Mouse (Mus musculus): ENCODE results near the gene Gnmt. TPM values are rescaled to one million over a fixed set of nuclear protein-coding genes. Genes with fewer than 3 reads are reported as not detected.

Gene Gnmt
- polyA plus RNA-seq, 1 experiment from 2014 or later: 1.2 TPM

DNA sequence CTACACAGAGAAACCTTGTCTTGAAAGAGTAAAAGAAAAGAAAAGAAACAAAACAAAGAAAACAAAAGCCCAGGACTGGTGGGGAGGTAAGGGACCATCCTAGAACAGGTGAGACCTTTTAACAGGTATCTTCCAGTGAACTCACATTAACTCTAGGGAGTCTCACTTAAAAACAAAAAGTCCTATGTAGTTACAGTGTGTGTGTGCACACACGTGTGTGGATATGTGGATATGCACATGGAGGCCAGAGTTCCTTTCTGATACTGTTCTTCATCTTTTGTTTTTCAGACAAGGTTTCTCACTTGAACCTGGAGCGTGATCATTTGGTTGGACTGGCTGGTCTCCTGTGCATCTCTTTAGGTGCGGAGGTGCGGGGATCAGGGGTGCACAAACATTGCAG lies 21.6 kb upstream of the Gnmt start:
- H3K9me3 ChIP-seq (ENCODE audit: control insufficient read depth, low read length): no peaks in the 10 kb centered on the region
- ATAC-seq (ENCODE audit: low read depth) (no peak), DNase-seq (ENCODE audit: low spot score) (no peak)
- no peaks in the 10 kb centered on the region for H3K27me3 ChIP-seq (replicated peaks; ENCODE audit: control insufficient read depth, insufficient read depth, low read length)
- H3K4me3 ChIP-seq (ENCODE audit: low read depth, low read length): peak overlapping the region; percentile 74
- peaks cover 9% of the 10 kb centered on the region; the same call in 1 of the 2 replicates for H3K4me1 ChIP-seq (ENCODE audit: control insufficient read depth, insufficient read depth, low read length)
- H3K36me3 ChIP-seq (ENCODE audit: control insufficient read depth, insufficient read depth, low read length): peaks cover 9% of the 10 kb centered on the region; the same call in 1 of the 2 replicates
- H3K27ac ChIP-seq (replicated peaks; ENCODE audit: low read depth, low read length): peak overlapping the region; percentile 77; the same call in 1 of the 2 replicates
- 92% methylated on average over 4 of the region's 4 CpGs for WGBS
- peak overlapping the region; percentile 80 for H3K4me2 ChIP-seq (ENCODE audit: low read depth, low read length)
- peak overlapping the region; percentile 78 for H3K9ac ChIP-seq (ENCODE audit: low read depth, low read length)

DNA sequence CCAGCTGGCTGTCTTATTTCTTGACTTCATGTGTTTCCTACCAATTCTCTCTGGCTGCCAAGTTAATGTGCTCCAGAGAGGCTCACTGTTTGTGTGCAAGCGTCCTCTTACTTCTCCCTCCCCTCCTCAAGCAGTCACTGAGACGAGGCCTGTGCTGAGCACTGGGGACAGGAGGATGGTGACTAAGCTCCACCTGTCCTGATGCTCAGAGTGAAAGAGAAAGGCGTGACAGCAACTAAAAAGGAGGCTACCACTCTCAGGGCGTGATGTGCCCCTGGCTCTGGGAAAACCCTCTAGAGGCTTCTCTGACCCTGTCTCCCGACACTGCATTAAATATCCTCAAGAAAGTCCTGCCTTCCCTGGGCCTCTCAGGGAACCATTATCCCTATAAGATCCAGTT lies 20.3 kb upstream of the Gnmt start:
- Histone ChIP-seq H3K9ac (ENCODE audit: low read depth, low read length) (no peak overlapping the region), H3K9me3 (ENCODE audit: control insufficient read depth, low read length) (no peaks in the 10 kb centered on the region), H3K27ac (replicated peaks; ENCODE audit: low read depth, low read length) (no peak overlapping the region), H3K27me3 (replicated peaks; ENCODE audit: control insufficient read depth, insufficient read depth, low read length) (no peaks in the 10 kb centered on the region), H3K36me3 (ENCODE audit: control insufficient read depth, insufficient read depth, low read length) (peaks cover 11% of the 10 kb centered on the region), H3K4me2 (ENCODE audit: low read depth, low read length) (no peak overlapping the region), H3K4me1 (ENCODE audit: control insufficient read depth, insufficient read depth, low read length) (peaks cover 9% of the 10 kb centered on the region; the same call in 1 of the 2 replicates), H3K4me3 (ENCODE audit: low read depth, low read length) (no peak overlapping the region)
- WGBS: 94% methylated on average over 5 of the region's 5 CpGs
- DNase-seq (ENCODE audit: low spot score) (no peak), ATAC-seq (ENCODE audit: low read depth) (no peak)

DNA sequence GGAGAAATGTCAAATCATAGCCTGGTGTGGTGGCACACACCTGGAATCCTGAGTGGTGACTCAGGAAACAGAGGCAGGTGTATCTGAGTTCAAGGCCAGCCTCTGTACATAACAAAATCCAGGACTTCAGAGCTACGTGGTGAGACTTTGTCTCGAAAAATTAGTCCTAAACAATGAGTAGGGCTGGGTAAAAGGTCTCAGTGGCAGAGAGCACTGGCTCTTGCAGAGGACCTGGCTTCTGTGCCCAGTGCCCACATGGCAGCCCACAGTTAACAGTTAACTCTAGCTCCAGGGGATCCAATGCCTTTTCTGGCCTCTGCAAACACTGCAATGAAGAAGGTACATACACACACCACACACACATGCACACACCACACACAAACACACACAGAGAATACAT lies 18.8 kb upstream of the Gnmt start:
- Histone ChIP-seq H3K4me3 (ENCODE audit: low read depth, low read length) (no peak overlapping the region), H3K27me3 (replicated peaks; ENCODE audit: control insufficient read depth, insufficient read depth, low read length) (no peaks in the 10 kb centered on the region), H3K27ac (replicated peaks; ENCODE audit: low read depth, low read length) (no peak overlapping the region), H3K4me2 (ENCODE audit: low read depth, low read length) (no peak overlapping the region), H3K4me1 (ENCODE audit: control insufficient read depth, insufficient read depth, low read length) (peaks cover 9% of the 10 kb centered on the region; the same call in 1 of the 2 replicates), H3K9me3 (ENCODE audit: control insufficient read depth, low read length) (no peaks in the 10 kb centered on the region), H3K36me3 (ENCODE audit: control insufficient read depth, insufficient read depth, low read length) (peaks cover 24% of the 10 kb centered on the region), H3K9ac (ENCODE audit: low read depth, low read length) (no peak overlapping the region)
- ATAC-seq (ENCODE audit: low read depth): no peak
- no peak for DNase-seq (ENCODE audit: low spot score)
- 96% methylated on average over 2 of the region's 2 CpGs for WGBS

DNA sequence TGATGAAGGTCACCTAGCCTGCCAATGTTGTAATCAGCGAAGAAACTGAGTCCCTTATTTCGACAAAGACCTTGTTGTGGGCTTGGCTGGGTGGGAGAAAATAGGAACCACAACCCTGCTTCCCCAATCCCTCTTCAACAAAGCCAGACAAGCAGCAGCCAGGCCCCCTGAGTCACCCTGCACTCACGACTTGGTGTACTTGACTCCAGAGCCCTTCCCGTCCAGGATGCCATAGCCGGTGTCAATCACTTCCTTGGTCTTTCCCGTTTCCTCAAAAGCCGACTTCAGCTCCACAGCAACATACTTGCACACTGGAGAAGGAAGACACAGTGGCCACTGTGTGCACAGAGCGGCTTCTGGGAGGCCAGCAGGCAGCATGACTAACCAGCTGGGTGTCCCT lies 18.3 kb upstream of the Gnmt start:
- H3K27ac ChIP-seq (replicated peaks; ENCODE audit: low read depth, low read length): no peak overlapping the region
- peaks cover 30% of the 10 kb centered on the region for H3K36me3 ChIP-seq (ENCODE audit: control insufficient read depth, insufficient read depth, low read length)
- DNase-seq (ENCODE audit: low spot score) (no peak), ATAC-seq (ENCODE audit: low read depth) (no peak)
- 83% methylated on average over 8 of the region's 8 CpGs for WGBS
- no peak overlapping the region for H3K4me2 ChIP-seq (ENCODE audit: low read depth, low read length)
- no peaks in the 10 kb centered on the region for H3K27me3 ChIP-seq (replicated peaks; ENCODE audit: control insufficient read depth, insufficient read depth, low read length)
- no peak overlapping the region for H3K9ac ChIP-seq (ENCODE audit: low read depth, low read length)
- no peak overlapping the region for H3K4me3 ChIP-seq (ENCODE audit: low read depth, low read length)
- peaks cover 5% of the 10 kb centered on the region; the same call in 1 of the 2 replicates for H3K4me1 ChIP-seq (ENCODE audit: control insufficient read depth, insufficient read depth, low read length)
- H3K9me3 ChIP-seq (ENCODE audit: control insufficient read depth, low read length): no peaks in the 10 kb centered on the region

DNA sequence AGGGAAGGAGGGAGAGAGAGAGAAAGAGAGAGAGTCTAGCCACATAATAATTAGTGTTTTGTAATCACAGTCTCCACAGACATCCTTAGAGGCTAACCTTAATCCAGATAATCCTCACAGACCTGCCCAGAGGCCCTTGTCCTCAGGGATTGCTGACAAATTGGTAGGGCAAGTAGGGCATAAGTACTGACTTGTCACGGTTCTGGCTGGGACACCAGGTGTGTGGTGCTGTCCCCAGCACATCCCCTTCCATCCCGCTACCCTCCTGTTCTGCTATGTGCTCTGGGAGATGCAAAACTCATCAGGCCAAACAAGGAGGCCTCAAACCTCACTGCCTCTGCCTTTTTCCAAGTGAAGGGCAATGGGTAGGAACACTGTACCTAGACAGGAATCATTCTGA lies 16.5 kb upstream of the Gnmt start:
- Histone ChIP-seq H3K4me2 (ENCODE audit: low read depth, low read length) (no peak overlapping the region), H3K9me3 (ENCODE audit: control insufficient read depth, low read length) (no peaks in the 10 kb centered on the region), H3K27me3 (replicated peaks; ENCODE audit: control insufficient read depth, insufficient read depth, low read length) (no peaks in the 10 kb centered on the region), H3K36me3 (ENCODE audit: control insufficient read depth, insufficient read depth, low read length) (peaks cover 31% of the 10 kb centered on the region), H3K9ac (ENCODE audit: low read depth, low read length) (no peak overlapping the region), H3K4me1 (ENCODE audit: control insufficient read depth, insufficient read depth, low read length) (no peaks in the 10 kb centered on the region), H3K4me3 (ENCODE audit: low read depth, low read length) (no peak overlapping the region), H3K27ac (replicated peaks; ENCODE audit: low read depth, low read length) (no peak overlapping the region)
- DNase-seq (ENCODE audit: low spot score) (no peak), ATAC-seq (ENCODE audit: low read depth) (no peak)
- WGBS: 90% methylated on average over 2 of the region's 2 CpGs

DNA sequence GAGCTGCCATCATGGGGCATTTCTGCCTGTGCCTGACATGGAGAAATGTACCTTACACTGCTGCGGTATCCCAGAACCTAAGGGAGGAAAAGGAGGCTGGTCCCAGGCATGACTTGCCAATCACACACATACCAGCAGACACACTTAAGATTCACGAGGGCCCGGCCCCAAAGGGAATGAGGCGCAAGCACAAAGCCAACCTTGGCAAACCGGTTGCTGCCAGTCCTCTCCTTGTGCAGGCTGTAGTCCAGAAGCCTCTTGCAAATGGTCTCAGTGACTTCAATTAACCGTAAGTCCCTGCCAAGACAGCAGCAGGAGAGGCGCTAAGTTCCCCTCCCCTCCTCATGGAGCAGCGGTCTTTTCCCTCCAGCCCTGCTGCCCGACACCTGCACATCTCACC lies 14.0 kb upstream of the Gnmt start:
- no peaks in the 10 kb centered on the region for H3K9me3 ChIP-seq (ENCODE audit: control insufficient read depth, low read length)
- H3K4me2 ChIP-seq (ENCODE audit: low read depth, low read length): no peak overlapping the region
- ATAC-seq (ENCODE audit: low read depth) (no peak), DNase-seq (ENCODE audit: low spot score) (no peak)
- H3K4me3 ChIP-seq (ENCODE audit: low read depth, low read length): no peak overlapping the region
- H3K4me1 ChIP-seq (ENCODE audit: control insufficient read depth, insufficient read depth, low read length): no peaks in the 10 kb centered on the region
- H3K27ac ChIP-seq (replicated peaks; ENCODE audit: low read depth, low read length): no peak overlapping the region
- H3K9ac ChIP-seq (ENCODE audit: low read depth, low read length): no peak overlapping the region
- peaks cover 31% of the 10 kb centered on the region for H3K36me3 ChIP-seq (ENCODE audit: control insufficient read depth, insufficient read depth, low read length)
- WGBS: 93% methylated on average over 9 of the region's 9 CpGs
- H3K27me3 ChIP-seq (replicated peaks; ENCODE audit: control insufficient read depth, insufficient read depth, low read length): no peaks in the 10 kb centered on the region

DNA sequence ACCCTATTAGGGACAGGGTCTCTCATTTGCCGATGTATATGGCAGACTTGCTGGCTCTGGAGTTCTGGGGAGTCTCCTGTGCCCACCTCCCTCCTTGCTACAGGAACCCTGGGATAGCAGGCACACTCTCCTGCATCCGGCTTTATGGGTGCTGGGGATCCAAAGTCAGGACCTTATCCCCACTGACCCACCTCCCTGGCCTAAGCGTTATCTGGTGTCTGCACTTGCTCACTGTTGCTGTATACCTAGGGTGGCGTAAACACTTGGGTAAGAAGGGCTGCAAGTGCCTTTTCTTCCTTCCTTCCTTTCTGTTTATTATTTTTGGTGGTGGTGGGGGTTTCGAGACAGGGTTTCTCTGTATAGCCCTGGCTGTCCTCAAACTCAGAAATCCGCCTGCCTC lies 12.3 kb upstream of the Gnmt start:
- no peak overlapping the region for H3K27ac ChIP-seq (replicated peaks; ENCODE audit: low read depth, low read length)
- DNase-seq (ENCODE audit: low spot score): no peak
- no peak overlapping the region for H3K9ac ChIP-seq (ENCODE audit: low read depth, low read length)
- H3K4me1 ChIP-seq (ENCODE audit: control insufficient read depth, insufficient read depth, low read length): no peaks in the 10 kb centered on the region
- peaks cover 39% of the 10 kb centered on the region for H3K36me3 ChIP-seq (ENCODE audit: control insufficient read depth, insufficient read depth, low read length)
- no peak overlapping the region for H3K4me2 ChIP-seq (ENCODE audit: low read depth, low read length)
- no peak for ATAC-seq (ENCODE audit: low read depth)
- 92% methylated on average over 6 of the region's 6 CpGs for WGBS
- no peaks in the 10 kb centered on the region for H3K9me3 ChIP-seq (ENCODE audit: control insufficient read depth, low read length)
- H3K27me3 ChIP-seq (replicated peaks; ENCODE audit: control insufficient read depth, insufficient read depth, low read length): no peaks in the 10 kb centered on the region
- no peak overlapping the region for H3K4me3 ChIP-seq (ENCODE audit: low read depth, low read length)

DNA sequence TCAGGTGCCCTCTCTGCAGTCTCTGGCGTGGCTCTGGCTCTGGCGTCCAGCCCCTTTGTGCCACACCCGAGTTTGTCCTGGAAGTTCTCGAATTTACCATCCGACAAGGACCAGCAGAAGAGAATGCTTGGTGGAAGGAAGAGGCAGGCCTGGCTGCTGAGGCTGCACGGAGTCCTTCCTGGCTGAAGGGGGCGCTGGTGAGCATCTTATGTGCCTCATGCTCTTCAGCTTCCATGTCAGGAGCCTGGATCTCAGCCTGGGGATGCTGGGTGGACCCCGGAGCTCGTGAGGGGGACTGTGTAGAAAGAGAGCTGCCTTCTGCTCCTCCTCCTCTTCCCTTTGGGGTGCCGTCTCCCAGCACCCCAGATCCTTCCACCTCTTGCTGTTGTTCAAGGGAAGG lies 7.2 kb upstream of the Gnmt start:
- WGBS: 78% methylated on average over 5 of the region's 10 CpGs
- Histone ChIP-seq H3K9me3 (ENCODE audit: control insufficient read depth, low read length) (no peaks in the 10 kb centered on the region), H3K4me3 (ENCODE audit: low read depth, low read length) (no peak overlapping the region), H3K4me1 (ENCODE audit: control insufficient read depth, insufficient read depth, low read length) (no peaks in the 10 kb centered on the region), H3K27ac (replicated peaks; ENCODE audit: low read depth, low read length) (no peak overlapping the region), H3K9ac (ENCODE audit: low read depth, low read length) (no peak overlapping the region), H3K4me2 (ENCODE audit: low read depth, low read length) (no peak overlapping the region), H3K27me3 (replicated peaks; ENCODE audit: control insufficient read depth, insufficient read depth, low read length) (no peaks in the 10 kb centered on the region), H3K36me3 (ENCODE audit: control insufficient read depth, insufficient read depth, low read length) (peaks cover 30% of the 10 kb centered on the region)
- no peak for DNase-seq (ENCODE audit: low spot score)
- no peak for ATAC-seq (ENCODE audit: low read depth)

DNA sequence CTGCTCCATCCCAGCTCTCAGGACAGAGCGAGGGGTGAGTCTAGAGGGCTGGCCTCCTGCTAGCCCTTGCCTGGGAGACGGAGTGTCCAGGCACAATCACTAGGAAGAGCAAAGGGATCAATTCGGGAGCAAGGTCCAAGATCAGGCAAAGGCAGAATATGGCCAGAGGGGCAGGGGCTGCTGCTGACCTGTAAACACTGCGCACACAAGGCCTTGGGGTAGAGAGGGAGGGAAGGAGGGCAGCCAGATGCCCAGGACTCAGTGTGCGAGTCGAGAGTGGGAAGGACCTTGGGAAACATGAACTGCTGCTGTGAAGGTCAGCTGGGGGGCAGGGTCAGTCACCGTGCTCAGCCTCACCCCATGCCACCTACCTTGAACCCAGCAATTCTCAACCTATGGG lies 6.3 kb upstream of the Gnmt start:
- Histone ChIP-seq H3K9ac (ENCODE audit: low read depth, low read length) (no peak overlapping the region), H3K4me3 (ENCODE audit: low read depth, low read length) (no peak overlapping the region), H3K27ac (replicated peaks; ENCODE audit: low read depth, low read length) (no peak overlapping the region), H3K4me2 (ENCODE audit: low read depth, low read length) (no peak overlapping the region), H3K9me3 (ENCODE audit: control insufficient read depth, low read length) (no peaks in the 10 kb centered on the region), H3K36me3 (ENCODE audit: control insufficient read depth, insufficient read depth, low read length) (peaks cover 30% of the 10 kb centered on the region), H3K4me1 (ENCODE audit: control insufficient read depth, insufficient read depth, low read length) (no peaks in the 10 kb centered on the region), H3K27me3 (replicated peaks; ENCODE audit: control insufficient read depth, insufficient read depth, low read length) (no peaks in the 10 kb centered on the region)
- ATAC-seq (ENCODE audit: low read depth) (no peak), DNase-seq (ENCODE audit: low spot score) (no peak)
- WGBS: 86% methylated on average over 7 of the region's 7 CpGs
